Mouse (Mus musculus): ENCODE data around the gene Olfr825.
"Not testable (repeated sequence)": the region's sequence is repeated elsewhere in the genome, so short reads cannot be mapped to it uniquely, and the experiment has no call there.

Olfr825 gene

GRCm38 (mm10) chr10:130166666-130167065 is at the start of gene Olfr825:
Gene Olfr825, minus strand, starts transcription at chr10:130166766.
- no peak for DNase-seq

- DNase-seq = no peak
Observed at GRCm38 (mm10) chr10:130214303-130214702, 47.7 kb upstream of the Olfr825 start, which contains the start of gene Olfr827. Gene Olfr827, minus strand, starts transcription at chr10:130214403.

GRCm38 (mm10) chr10:130184086-130184485 is 17.5 kb upstream of the Olfr825 start, which contains the start of gene Olfr826:
Gene Olfr826, minus strand, starts transcription at chr10:130184186.
- no peak for DNase-seq

GRCm38 (mm10) chr10:130165196-130165595 is 1.4 kb downstream of the Olfr825 start:
- DNase-seq = no peak

DNA sequence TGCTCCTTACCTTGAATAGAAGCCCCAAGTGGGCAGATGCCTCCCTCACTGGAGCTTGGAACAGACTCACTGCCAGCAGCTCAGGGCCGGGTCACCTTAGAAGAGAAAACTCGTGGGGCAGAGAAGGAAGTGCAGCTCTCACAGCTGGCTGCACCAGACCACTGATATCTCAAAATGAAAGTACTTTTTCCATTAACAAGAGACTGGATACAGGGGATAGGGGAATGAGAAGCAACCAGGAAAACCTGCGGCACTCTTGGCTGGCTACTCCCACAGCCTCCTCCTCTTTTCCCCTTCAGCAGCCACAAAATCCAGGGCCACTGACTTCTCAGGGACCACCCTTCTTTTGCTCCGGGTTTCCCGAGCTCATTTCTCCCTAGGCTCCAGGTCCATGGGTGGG is 22.4 kb downstream of the Olfr825 start:
- DNase-seq = no peak

DNA sequence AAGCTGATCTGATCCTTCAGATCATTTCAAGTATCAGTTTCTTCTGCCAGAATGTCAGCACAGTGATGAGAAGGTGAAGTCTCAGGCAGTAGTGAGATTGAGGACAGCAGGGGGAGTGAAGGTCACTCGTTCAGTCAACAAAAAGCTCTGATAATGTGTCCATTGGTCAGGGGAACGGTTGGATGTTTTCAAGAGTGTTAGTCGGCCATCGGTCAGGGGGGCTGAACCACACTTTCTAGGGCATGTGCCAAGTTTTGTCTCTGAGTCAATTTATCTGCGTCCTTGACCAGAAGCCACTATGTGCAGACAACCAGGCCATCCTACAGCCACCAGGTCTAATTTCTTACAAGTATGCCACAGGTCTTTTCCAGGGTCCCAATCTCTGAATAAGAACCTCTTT is 24.1 kb downstream of the Olfr825 start:
- not testable (repeated sequence) for DNase-seq

GRCm38 (mm10) chr10:130134811-130135210 is 31.8 kb downstream of the Olfr825 start:
- DNase-seq = no peak

- DNase-seq = not testable (repeated sequence)
Observed at GRCm38 (mm10) chr10:130129900-130130299, 36.7 kb downstream of the Olfr825 start, which contains the start of gene Olfr824. Gene Olfr824, minus strand, starts transcription at chr10:130130000.

DNA sequence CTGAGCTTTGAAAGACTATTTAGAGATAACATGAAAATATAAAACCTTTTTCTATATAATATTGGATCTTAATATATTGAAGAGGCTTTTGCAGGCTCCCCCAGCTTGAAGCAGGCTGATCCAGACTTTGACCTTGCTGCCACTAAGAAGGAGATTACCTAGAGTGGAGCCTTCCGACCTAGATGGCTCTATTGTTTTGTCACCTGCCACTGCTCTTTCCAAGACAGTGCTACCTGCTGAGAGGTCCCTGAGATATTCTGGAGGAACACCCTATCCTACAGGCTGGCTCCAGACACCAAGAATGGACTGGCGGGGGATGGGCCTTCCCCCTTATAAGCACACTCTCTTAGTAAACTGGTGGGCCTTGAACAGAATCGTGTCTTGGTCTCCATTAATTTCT is 50.5 kb downstream of the Olfr825 start:
- not testable (repeated sequence) for DNase-seq

DNA sequence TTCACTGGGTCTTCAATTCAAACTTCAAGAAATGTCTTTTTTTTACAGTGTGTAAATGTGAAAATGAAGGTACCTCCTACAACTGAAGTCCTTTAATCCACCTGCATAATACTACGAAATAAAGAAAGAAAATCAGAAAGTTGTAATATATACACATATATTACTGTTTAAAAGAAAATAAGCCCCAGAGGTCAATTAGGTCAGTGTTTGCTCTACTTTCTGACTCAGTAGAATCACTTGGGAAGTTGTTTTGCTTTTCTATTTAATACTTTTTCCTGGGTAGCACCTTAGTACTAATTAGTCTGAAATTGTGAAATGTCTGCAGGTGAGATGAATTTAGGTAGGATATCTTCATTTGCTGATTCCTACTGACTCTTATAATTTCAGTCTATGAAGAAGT is 51.3 kb downstream of the Olfr825 start, which contains the start of gene Olfr823:
Olfr823 (minus strand) TSS at position 101 of the 400 bp plus-strand sequence.
- DNase-seq = not testable (repeated sequence)
